Mouse (Mus musculus): Measurements from ENCODE around the gene Ifrd2. TPM values are rescaled to one million over a fixed set of nuclear protein-coding genes. Genes with fewer than 3 reads are reported as not detected.

The Ifrd2 gene
- polyA plus RNA-seq, 1 experiment from 2014 or later, result 28.9 TPM

DNA sequence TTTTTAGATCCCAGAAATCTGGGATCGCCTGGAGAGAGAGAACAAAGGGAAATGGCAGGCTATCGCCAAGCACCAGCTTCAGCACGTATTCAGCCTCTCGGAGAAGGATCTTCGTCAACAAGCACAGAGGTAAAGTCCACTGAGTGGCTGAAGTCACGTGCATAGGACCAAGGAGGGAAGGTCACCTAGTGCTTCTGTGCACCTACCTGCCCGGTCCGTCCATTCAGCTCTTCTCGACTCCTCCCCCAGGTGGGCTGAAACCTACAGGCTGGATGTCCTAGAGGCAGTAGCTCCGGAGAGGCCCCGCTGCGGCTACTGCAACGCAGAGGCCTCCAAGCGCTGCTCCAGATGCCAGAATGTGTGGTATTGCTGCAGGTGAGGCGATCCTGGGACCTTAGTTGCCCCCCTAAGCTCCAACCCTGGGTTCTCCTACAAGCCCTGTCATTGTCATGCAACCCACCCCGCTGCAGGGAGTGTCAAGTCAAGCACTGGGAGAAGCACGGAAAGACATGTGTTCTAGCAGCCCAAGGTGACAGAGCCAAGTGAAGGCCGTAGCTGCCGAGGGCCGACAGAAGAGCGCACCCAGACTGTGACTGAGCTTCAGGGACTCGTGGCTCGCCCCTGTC is 36.8 kb upstream of the Ifrd2 start:
- H3K4me1 ChIP-seq (replicated peaks; ENCODE audit: insufficient read depth, low read length), result peaks cover 45% of the 10 kb centered on the region
- ATAC-seq (replicated peaks; ENCODE audit: low FRiP score, low read depth) (no peak), DNase-seq (ENCODE audit: low spot score) (peak; percentile 49)
- no peak for TF ChIP-seq CTCF (IDR thresholded peaks at IDR 0.05; ENCODE audit: low read depth)
- H3K27ac ChIP-seq, result peak overlapping the region; percentile 76
- H3K4me3 ChIP-seq (replicated peaks; ENCODE audit: low read depth, low read length), result peak overlapping the region; percentile 41
- no peaks in the 10 kb centered on the region for H3K27me3 ChIP-seq (ENCODE audit: insufficient read depth, low read length)
- H3K9me3 ChIP-seq (replicated peaks; ENCODE audit: low read length), result no peaks in the 10 kb centered on the region
- H3K36me3 ChIP-seq (ENCODE audit: insufficient read depth, low read length), result no peaks in the 10 kb centered on the region
- 40% methylated on average over 23 of the region's 23 CpGs for WGBS
- H3K4me2 ChIP-seq (ENCODE audit: low read length), result peak overlapping the region; percentile 75
- peak overlapping the region; percentile 68; the same call in 1 of the 2 replicates for H3K9ac ChIP-seq (ENCODE audit: low read depth, low read length)

DNA sequence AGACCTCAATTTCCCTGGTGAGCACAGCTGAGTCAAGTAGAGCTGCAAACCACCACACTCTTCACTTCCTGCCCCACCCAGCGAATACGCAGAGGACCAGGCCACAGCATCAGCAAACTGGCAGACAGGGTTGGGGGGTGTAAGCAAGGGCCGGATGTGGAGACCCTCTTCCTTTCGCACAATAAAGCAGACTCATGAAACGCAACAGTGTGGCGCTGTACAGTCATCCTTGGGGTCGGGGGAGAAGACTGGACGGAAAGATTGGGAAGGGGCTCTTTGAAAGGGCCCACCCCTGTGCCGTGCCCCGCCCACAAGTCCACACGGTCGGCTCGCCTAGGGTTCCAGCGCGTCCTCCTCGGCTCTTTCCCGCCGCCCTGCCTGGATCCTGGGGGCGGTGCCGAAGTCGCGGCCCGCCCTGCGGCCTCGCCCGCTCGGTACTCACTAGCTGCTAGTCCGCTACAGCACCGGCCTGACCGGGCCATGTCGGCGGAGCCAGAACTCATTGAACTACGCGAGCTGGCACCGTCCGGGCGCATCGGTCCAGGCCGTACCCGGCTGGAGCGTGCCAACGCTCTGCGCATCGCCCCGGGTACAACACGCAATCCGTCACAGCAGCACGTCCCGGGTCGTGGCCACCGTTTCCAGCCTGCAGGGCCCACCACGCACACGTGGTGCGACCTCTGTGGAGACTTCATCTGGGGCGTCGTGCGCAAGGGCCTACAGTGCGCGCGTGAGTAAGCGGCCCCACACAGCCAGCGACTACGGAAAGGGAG is 36.1 kb upstream of the Ifrd2 start, which contains the start of gene Rassf1:
TSS of gene Rassf1 (plus strand) at position 439 of the 773 bp plus-strand sequence.
- peak within 1 kb of the TSS; percentile 41 for H3K4me3 ChIP-seq (replicated peaks; ENCODE audit: low read depth, low read length)
- H3K36me3 ChIP-seq (ENCODE audit: insufficient read depth, low read length), result no peaks in the 10 kb centered on the region
- H3K27me3 ChIP-seq (ENCODE audit: insufficient read depth, low read length), result no peaks in the 10 kb centered on the region
- peak within 1 kb of the TSS; percentile 75 for H3K4me2 ChIP-seq (ENCODE audit: low read length)
- WGBS, result 1% methylated on average over 63 of the region's 63 CpGs
- H3K27ac ChIP-seq, result peak within 1 kb of the TSS; percentile 76
- peaks cover 52% of the 10 kb centered on the region for H3K4me1 ChIP-seq (replicated peaks; ENCODE audit: insufficient read depth, low read length)
- no peak for TF ChIP-seq CTCF (IDR thresholded peaks at IDR 0.05; ENCODE audit: low read depth)
- H3K9ac ChIP-seq (ENCODE audit: low read depth, low read length), result peak within 1 kb of the TSS; percentile 68
- H3K9me3 ChIP-seq (replicated peaks; ENCODE audit: low read length), result no peaks in the 10 kb centered on the region
- ATAC-seq (replicated peaks; ENCODE audit: low FRiP score, low read depth) (0 out of 2 replicates have a peak, but pooled peaks have one; percentile 6), DNase-seq (ENCODE audit: low spot score) (peak; percentile 85)

DNA sequence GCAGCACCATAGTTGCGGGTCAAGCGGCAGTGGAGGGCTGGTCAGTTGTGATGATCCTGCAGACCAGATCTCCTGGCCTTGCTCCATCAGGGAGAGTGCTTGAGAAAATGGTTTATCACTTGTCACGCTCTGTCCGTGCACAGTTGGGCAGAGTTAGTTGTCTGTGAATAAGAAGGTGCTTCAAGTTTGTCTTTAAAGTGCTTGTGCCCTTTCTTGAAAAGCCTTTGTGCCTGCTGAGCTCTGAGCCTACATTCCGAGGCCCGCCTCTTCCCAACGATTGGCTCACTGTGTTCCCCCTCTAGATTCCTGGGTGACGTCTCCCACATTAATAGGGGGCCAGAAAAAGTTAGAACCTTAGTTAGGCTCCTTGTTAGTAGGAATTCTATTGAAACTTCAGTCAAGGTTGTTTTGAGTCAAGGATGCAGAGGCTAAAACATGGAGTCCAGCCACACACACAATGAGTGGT is 35.5 kb upstream of the Ifrd2 start:
- 14% methylated on average over 8 of the region's 8 CpGs for WGBS
- Histone ChIP-seq H3K4me2 (ENCODE audit: low read length) (peak overlapping the region; percentile 75), H3K27me3 (ENCODE audit: insufficient read depth, low read length) (no peaks in the 10 kb centered on the region), H3K4me3 (replicated peaks; ENCODE audit: low read depth, low read length) (peak overlapping the region; percentile 41), H3K9ac (ENCODE audit: low read depth, low read length) (peak overlapping the region; percentile 68), H3K9me3 (replicated peaks; ENCODE audit: low read length) (no peaks in the 10 kb centered on the region), H3K4me1 (replicated peaks; ENCODE audit: insufficient read depth, low read length) (peaks cover 54% of the 10 kb centered on the region), H3K27ac (peak overlapping the region; percentile 76), H3K36me3 (ENCODE audit: insufficient read depth, low read length) (no peaks in the 10 kb centered on the region)
- TF ChIP-seq CTCF (IDR thresholded peaks at IDR 0.05; ENCODE audit: low read depth), result no peak
- DNase-seq (ENCODE audit: low spot score) (peak; percentile 66), ATAC-seq (replicated peaks; ENCODE audit: low FRiP score, low read depth) (no peak)

DNA sequence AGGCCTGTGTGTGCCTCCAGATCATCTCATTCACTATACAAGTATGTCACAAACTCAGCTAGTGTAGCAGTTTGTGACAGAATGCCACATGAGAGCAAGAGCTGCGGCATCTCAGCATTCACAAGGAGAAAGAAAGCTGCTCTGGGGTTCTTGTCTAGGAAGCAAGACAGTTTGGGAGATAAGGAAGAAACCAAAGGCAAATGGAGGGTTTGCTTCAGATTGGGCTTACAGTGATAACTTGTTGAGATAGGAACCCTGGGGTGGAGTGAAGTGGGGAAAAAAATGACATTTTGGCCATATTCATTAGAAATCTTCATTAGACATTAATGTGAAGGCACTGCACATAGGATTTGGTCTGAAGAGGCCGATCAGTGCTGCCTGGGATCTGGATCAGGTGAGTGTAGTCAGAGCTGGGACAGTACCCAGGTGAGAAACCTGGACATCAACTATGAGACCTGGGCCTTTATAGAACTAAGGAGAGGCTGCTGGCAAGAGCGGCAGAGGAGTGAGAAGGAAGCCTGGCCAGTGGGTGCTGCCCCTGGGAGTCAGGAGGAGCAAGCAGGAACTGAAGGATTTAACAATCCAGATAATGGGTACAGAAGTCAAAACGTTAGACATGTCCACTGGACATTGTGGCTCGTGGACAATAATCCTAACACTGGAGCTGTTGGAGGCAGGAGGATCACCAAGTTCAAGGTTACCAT is 34.6 kb upstream of the Ifrd2 start:
- DNase-seq (ENCODE audit: low spot score), result no peak
- peak overlapping the region; percentile 97 for H3K27ac ChIP-seq

DNA sequence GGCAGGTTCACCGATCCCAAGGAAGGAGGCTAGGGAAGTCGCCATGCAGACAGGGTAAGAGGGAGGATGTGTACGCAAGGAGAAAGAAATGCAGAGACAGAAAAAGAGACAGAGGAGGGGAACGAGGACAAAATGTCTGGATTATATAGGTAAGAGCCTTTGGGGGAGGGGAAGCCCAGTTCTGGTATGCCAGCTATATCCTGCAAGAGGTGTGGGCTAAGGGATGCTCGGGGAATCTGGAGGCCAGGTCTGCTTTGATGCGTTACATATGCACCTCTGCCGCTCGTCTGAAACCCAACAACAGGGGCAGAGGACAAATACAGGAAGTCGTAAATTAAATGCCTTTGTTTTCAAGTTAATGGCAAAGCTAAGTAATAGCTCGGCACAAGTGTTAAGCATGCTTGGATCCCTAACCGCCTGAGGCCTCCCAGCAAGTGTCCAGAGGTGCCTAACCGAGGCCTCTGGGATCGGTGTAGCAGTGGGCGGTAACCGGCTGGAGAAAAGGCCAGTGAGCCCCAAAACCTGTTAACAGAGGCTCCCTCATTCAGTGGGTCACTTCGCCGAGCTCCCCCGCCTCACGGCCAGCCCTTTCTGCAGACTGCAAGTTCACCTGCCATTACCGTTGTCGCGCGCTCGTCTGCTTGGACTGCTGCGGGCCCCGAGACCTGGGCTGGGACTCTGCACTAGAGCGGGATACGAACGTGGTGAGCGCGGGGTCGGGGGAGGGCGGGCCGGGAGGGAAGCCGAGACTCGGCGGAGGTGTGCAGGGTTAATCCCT is 33.7 kb upstream of the Ifrd2 start:
- WGBS, result 2% methylated on average over 37 of the region's 37 CpGs
- H3K9me3 ChIP-seq (replicated peaks; ENCODE audit: low read length), result no peaks in the 10 kb centered on the region
- H3K27ac ChIP-seq, result peak overlapping the region; percentile 97
- peak overlapping the region; percentile 38 for H3K4me3 ChIP-seq (replicated peaks; ENCODE audit: low read depth, low read length)
- ATAC-seq (replicated peaks; ENCODE audit: low FRiP score, low read depth), result peak; percentile 45
- peaks cover 49% of the 10 kb centered on the region for H3K4me1 ChIP-seq (replicated peaks; ENCODE audit: insufficient read depth, low read length)
- DNase-seq (ENCODE audit: low spot score), result peak; percentile 88
- H3K4me2 ChIP-seq (ENCODE audit: low read length), result peak overlapping the region; percentile 75
- peak overlapping the region; percentile 59 for H3K9ac ChIP-seq (ENCODE audit: low read depth, low read length)
- no peak for TF ChIP-seq CTCF (IDR thresholded peaks at IDR 0.05; ENCODE audit: low read depth)
- H3K36me3 ChIP-seq (ENCODE audit: insufficient read depth, low read length), result peaks cover 15% of the 10 kb centered on the region
- no peaks in the 10 kb centered on the region for H3K27me3 ChIP-seq (ENCODE audit: insufficient read depth, low read length)

More for the DNA sequence above, 34.6 kb upstream of the Ifrd2 start:
- no peak for ATAC-seq (replicated peaks; ENCODE audit: low FRiP score, low read depth)
- no peaks in the 10 kb centered on the region for H3K27me3 ChIP-seq (ENCODE audit: insufficient read depth, low read length)
- TF ChIP-seq CTCF (IDR thresholded peaks at IDR 0.05; ENCODE audit: low read depth), result no peak
- H3K4me3 ChIP-seq (replicated peaks; ENCODE audit: low read depth, low read length), result peak overlapping the region; percentile 38; the same call in 1 of the 2 replicates
- no peak overlapping the region; the same call in 1 of the 2 replicates for H3K9ac ChIP-seq (ENCODE audit: low read depth, low read length)
- peaks cover 6% of the 10 kb centered on the region for H3K36me3 ChIP-seq (ENCODE audit: insufficient read depth, low read length)
- no peaks in the 10 kb centered on the region for H3K9me3 ChIP-seq (replicated peaks; ENCODE audit: low read length)
- H3K4me2 ChIP-seq (ENCODE audit: low read length), result peak overlapping the region; percentile 75
- peaks cover 49% of the 10 kb centered on the region for H3K4me1 ChIP-seq (replicated peaks; ENCODE audit: insufficient read depth, low read length)
- 65% methylated on average over 5 of the region's 5 CpGs for WGBS
